Mouse (Mus musculus) testis, adult 2 months (tissue): ENCODE measurements around the gene Col8a1. TPM values are rescaled to one million over a fixed set of nuclear protein-coding genes. Genes with fewer than 3 reads are reported as not detected.
A peak's percentile ranks its signal among the peaks of the same experiment; 100 is the strongest.

Source experiments
- H3K27ac ChIP-seq: fragments of 200-500 bp; 2 replicates; pipeline ENCODE4 v1.5.1; 2012; ENCODE audit warnings: low read depth, low read length; ENCODE audit not compliant: control insufficient read depth, insufficient read depth
- H3K27me3 ChIP-seq: fragments of 200-500 bp; 2 replicates; pipeline ENCODE4 v1.6.1; 2012; ENCODE audit warnings: mild to moderate bottlenecking, low read length, moderate library complexity; ENCODE audit not compliant: control insufficient read depth, insufficient read depth
- H3K36me3 ChIP-seq: fragments of 200-500 bp; 2 replicates; pipeline ENCODE4 v1.6.1; 2012; ENCODE audit warnings: mild to moderate bottlenecking, low read length; ENCODE audit not compliant: control insufficient read depth, insufficient read depth
- H3K4me1 ChIP-seq: fragments of 200-500 bp; 2 replicates; pipeline ENCODE4 v1.6.1; 2012; ENCODE audit warnings: low read length; ENCODE audit not compliant: control insufficient read depth, insufficient read depth
- H3K4me3 ChIP-seq: fragments of 200-500 bp; 2 replicates; pipeline ENCODE4 v1.5.1; 2012; ENCODE audit warnings: low read depth, mild to moderate bottlenecking, low read length, moderate library complexity, mixed read lengths; ENCODE audit not compliant: control insufficient read depth
- CTCF ChIP-seq: fragments of 200-500 bp; IDR thresholded peaks from 2 replicates; pipeline ENCODE4 v1.5.1; 2012; ENCODE audit warnings: low read depth, mild to moderate bottlenecking, inconsistent platforms, low read length, moderate library complexity; ENCODE audit not compliant: control insufficient read depth, insufficient read depth, insufficient replicate concordance
- POLR2A ChIP-seq: fragments of 200-500 bp; IDR thresholded peaks from 2 replicates; pipeline ENCODE4 v1.6.1; 2012; ENCODE audit warnings: low read depth, mild to moderate bottlenecking, inconsistent platforms, low read length, moderate library complexity; ENCODE audit not compliant: control insufficient read depth
- polyA plus RNA-seq: library from polyadenylated mRNA; depleted of rRNA; stranded (reverse); fragments of >200 nt; gene quantifications from 2 replicates; pipeline ENCODE4 v1.2.3, GENCODE M21; 2012

Col8a1 gene
- polyA plus RNA-seq, 1 experiment: 0.58 TPM

DNA sequence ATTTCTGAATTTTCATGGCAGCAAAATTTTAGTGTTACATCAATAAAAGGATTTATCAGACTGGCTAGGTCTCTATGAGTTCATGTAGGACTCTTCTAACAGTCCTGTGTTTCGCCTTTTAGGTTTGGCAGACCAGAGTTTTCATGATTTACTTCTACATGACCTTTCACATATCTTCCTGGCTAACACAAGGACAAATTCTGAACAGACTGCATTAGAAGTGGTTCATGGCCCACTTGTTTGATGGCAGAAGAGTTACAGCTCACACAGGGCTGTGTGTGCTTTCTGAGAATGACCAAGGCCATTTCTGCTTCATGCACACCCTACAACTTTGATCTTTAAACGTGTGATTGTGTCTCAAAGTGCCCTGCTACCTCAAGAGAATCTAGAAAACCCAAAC is 82.3 kb downstream of the Col8a1 start:
- TF ChIP-seq POLR2A (no peak), CTCF (no peak)
- H3K27ac ChIP-seq: no peak overlapping the region
- H3K4me3 ChIP-seq: no peak overlapping the region
- no peaks in the 10 kb centered on the region for H3K4me1 ChIP-seq
- no peaks in the 10 kb centered on the region for H3K27me3 ChIP-seq
- H3K36me3 ChIP-seq: no peaks in the 10 kb centered on the region

DNA sequence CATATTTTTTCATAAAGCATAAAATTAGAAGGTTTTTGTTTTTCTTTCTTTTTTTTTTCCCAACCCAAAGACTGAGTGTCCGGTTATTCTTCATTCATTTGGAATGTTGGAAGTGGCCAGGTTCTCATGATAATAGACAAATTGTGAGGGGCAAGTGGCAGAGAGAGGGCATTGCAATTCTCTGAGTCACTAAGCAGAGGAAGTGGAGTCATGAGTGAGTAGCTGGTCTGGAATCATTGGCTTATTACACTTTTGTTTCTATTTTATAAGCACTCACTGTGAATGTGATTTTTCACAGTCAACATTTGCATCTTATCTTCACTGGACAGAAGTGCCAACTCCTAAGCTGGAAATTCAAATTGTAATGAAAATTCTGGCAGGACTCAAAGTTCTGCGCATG is 82.9 kb downstream of the Col8a1 start:
- H3K36me3 ChIP-seq: no peaks in the 10 kb centered on the region
- no peak for TF ChIP-seq POLR2A
- TF ChIP-seq CTCF: no peak
- no peaks in the 10 kb centered on the region for H3K4me1 ChIP-seq
- no peak overlapping the region for H3K27ac ChIP-seq
- no peak overlapping the region for H3K4me3 ChIP-seq
- H3K27me3 ChIP-seq: no peaks in the 10 kb centered on the region

DNA sequence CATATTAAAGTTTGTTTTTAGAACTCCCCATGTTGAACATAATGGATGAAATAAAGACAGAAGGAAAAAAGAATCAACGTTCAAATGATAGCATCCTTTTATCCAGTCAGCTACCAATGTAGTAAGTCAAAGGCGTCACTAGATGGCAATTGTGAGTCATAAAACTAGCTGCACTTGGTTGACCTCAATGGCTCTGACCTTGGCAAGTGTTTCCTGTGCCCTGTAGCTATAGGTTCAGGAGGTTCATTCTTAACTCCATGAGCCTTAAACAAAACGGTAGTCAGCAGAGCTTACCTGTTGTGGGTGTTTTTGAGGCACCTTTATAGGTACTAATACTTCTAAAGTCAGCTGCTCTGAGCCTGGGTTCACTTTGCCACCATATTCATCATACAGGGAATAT is 85.2 kb downstream of the Col8a1 start:
- Histone ChIP-seq H3K36me3 (no peaks in the 10 kb centered on the region), H3K27ac (no peak overlapping the region), H3K27me3 (no peaks in the 10 kb centered on the region), H3K4me3 (no peak overlapping the region), H3K4me1 (no peaks in the 10 kb centered on the region)
- TF ChIP-seq CTCF (no peak), POLR2A (no peak)

DNA sequence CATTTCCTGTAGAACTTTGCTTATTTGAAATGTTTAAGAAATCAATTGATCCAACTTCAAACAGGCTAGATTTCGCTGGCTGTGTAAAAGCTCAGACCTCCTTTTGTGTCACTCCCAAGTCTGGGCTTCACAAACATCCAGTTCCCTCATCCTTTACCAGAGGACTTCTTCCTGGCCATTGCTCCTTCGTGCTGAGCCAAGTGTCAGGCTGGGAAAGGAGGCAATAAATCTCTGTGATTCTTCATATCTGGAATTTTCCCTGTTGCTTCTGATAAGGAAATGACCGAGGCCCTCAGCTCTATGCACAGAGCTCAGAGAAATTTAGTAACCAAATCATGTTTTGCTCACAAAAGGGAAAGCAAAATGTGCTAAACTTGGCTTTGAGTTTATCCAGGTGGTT is 91.9 kb downstream of the Col8a1 start:
- Histone ChIP-seq H3K36me3 (no peaks in the 10 kb centered on the region), H3K27me3 (no peaks in the 10 kb centered on the region), H3K4me3 (no peak overlapping the region), H3K27ac (no peak overlapping the region), H3K4me1 (no peaks in the 10 kb centered on the region)
- no peak for TF ChIP-seq POLR2A
- TF ChIP-seq CTCF: no peak

DNA sequence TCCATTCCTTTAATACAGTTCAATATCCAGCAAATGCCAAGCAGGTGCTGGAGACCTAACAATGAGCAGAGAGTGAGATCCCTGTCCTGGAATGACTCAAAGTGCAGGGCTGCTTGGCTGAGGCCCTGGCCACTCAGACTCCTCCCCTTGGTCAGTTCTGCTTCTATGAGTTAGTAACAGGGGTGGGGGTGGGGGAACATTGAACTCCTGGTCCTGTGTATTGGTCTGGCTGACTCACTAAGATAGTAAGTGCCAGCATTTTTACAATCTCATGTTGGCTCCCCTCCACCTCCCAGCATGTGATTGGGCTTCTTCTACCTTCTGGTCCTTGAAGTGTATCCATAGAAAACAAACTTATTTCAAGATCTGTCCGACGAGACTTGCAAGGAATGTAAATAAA is 104.6 kb downstream of the Col8a1 start:
- TF ChIP-seq CTCF (no peak), POLR2A (no peak)
- Histone ChIP-seq H3K4me3 (no peak overlapping the region), H3K4me1 (peaks cover 2% of the 10 kb centered on the region; the same call in 1 of the 2 replicates), H3K36me3 (no peaks in the 10 kb centered on the region), H3K27me3 (no peaks in the 10 kb centered on the region), H3K27ac (no peak overlapping the region)

DNA sequence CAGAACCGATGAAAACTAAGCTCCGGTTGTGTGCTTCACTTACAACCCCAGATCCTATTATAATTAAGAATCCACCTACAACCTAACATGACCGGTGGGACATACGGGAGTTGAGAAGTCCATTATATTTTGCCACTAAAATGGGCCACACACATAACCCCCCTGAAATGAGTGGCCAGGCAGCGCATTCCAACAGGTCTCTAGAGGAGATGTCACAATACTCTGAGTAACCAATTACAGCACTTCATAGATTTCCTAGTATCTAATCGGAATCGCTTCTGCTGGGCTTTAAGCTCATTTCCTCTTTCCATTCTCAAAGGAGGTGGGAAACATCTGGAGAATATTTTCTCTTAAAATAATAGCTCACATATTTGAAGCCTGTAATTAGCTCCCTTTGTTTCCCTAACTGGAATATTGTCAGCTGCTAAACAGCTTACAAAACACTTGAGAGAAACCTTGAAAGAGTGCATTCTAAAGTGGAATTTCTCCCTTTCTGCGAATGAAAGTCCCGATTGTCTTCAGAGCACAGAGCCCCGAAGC is 113.1 kb downstream of the Col8a1 start:
- no peak for TF ChIP-seq CTCF
- Histone ChIP-seq H3K4me3 (no peak overlapping the region), H3K27ac (no peak overlapping the region), H3K36me3 (no peaks in the 10 kb centered on the region), H3K27me3 (no peaks in the 10 kb centered on the region), H3K4me1 (peaks cover 5% of the 10 kb centered on the region)

DNA sequence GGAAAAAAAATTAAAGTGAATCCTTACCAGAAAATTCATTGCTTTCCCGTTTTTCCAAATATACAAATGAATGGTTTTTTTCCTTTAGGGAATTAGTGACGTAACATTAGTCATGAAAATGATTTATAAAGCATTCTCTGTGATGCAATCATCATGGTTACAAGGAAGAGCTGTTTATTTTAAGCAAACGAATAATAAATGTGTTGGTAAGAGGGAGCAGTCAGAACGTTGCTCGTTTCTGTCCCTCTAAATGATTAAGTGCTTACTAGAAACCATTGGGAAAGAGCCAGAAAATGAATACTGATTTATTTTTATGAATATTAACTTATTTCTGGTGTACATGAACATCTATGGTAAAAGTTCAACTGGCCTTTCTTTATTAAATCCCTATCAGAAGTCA is 119.8 kb downstream of the Col8a1 start:
- Histone ChIP-seq H3K4me1 (no peaks in the 10 kb centered on the region), H3K4me3 (no peak overlapping the region), H3K36me3 (no peaks in the 10 kb centered on the region), H3K27me3 (no peaks in the 10 kb centered on the region), H3K27ac (no peak overlapping the region)
- TF ChIP-seq CTCF (no peak), POLR2A (no peak)

DNA sequence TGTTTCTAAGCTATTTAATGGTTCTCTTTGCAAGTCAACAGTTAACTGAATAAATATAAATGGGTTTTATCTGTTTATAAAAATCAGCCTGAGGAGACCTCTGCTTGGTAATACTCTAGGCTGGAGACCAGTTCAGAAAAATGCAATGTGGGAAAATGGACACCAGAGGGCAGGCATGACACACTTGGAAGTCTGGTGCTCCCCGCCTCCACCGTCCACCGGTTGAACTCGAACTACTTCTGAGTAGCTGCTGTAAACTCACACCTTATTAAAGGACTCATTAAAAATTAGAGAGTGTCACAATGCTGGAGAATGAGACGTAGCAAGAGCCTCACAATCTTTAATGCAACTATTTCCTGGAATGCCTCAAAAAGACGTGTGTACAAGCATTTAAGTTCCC is 120.3 kb downstream of the Col8a1 start:
- no peaks in the 10 kb centered on the region for H3K4me1 ChIP-seq
- no peaks in the 10 kb centered on the region for H3K36me3 ChIP-seq
- TF ChIP-seq CTCF (peak; percentile 49; the same call in 1 of the 2 replicates), POLR2A (no peak)
- no peak overlapping the region for H3K4me3 ChIP-seq
- H3K27me3 ChIP-seq: no peaks in the 10 kb centered on the region
- H3K27ac ChIP-seq: no peak overlapping the region
